Mouse (Mus musculus) embryo, embryonic 11.5 days (tissue): ENCODE measurements at regions not wholly inside any gene's neighbourhood (a gene's known extent, or its start where the extent isn't known, plus 50 kb on each side); places are given as distances from the start of the nearest gene placed in this dataset.
"Not testable (repeated sequence)": the region's sequence is repeated elsewhere in the genome, so short reads cannot be mapped to it uniquely, and the experiment has no call there.

ENCODE experiments used
- DNase-seq: peaks from one replicate; pipeline ENCODE4 v3.0.0-alpha.2; 2012; ENCODE audit warnings: low read depth, low spot score

DNA sequence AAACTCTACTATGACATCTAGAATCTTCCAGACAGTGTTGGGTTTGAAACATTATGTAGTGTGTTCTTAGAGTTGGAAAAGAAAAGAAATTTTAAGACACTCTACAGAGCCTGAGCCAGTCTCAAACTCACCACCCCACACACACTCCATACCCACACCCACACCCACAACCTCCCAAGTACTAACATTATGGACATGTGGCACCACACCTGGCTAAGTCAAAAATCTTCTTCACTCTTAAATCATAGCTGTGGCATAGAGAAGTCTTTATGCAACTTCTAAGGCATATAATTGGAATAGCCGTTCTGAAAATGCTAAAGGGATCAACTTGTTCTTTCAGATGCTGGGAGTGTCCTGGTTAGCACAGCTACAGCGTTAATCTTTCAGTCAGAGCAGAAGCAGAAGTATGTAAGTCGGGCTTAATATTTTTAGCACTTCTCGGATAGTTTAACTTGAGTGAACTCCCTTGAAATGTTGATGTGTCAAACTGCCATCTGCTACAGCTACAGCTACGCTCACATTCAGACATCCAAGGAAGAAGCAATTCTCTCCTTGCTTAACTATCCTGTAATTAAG, 68.6 kb upstream of the Creb1 start:
- no peak for DNase-seq

DNA sequence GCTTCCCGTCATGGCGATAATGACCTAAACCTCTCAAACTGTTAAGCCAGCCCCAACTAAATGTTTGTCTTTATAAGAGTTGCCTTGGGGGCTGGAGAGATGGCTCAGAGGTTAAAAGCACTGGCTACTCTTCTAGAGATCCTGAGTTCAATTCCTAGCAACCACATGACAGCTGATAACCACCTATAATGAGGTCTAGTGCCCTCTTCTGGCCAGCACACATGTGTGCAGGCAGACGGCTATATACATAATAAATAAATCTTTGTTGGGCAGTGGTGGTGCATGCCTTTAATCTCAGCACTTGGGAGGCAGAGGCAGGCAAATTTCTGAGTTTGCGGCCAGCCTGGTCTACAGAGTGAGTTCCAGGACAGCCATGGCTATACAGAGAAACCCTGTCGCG, 70.8 kb upstream of the Creb1 start:
- DNase-seq, result not testable (repeated sequence)

DNA sequence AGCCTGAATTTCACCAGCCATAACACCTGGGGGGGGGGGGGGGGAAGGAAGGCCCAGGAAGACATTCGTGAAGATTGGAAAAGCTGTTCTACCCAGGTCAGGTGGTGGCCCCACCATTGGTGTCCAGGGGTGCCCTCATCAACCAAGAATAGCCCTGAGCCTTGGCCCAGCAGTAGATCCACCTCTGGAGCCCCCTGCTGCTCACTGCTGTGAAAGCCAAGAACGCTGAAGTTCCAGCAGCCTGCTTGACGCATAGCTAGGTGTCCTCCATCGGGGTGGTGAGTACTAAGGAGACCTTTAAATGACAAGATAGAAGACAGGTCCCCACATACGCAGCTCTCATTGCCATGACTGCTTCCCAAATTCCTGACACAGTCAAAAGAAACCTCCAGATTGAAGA, 74.6 kb upstream of the Creb1 start:
- DNase-seq, result no peak

DNA sequence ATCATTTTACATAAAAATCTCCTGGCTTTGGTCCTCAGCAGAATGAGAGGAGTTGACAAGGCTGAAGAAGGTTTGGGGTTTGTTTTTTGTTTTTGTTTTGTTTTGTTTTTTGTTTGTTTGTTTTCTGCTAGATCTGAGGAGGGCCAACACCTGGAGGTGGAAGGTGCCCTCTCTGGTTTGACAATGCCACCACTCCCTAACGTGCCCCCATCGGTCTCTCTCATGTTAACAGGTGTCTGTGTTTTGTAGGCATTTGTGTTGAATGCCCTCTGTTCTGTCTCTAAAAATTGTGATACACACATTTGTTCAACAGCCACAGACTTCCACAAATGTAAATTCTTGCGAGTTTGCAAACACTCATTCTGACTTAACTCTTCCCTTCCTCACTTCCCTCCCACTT, 83.3 kb upstream of the Creb1 start:
- no peak for DNase-seq

DNA sequence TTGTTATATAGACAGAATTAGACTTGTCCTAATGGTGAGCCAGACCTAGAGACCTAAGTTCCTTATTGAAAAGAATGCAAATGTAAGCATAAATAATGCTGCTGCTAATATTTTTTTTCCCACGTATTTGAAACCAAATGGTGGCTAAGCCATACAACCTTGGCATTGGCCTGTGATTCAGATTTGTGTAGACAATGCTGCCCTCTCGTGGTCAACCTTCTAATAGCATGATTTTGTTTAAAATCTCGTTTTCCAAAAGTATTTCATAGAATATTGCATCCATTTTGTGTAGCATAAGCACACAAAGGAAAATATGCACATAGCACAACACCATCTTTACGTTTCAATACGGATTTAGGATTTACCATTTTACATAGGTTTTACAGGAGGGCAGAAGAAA, 84.4 kb upstream of the Creb1 start:
- peak; percentile 72 for DNase-seq

DNA sequence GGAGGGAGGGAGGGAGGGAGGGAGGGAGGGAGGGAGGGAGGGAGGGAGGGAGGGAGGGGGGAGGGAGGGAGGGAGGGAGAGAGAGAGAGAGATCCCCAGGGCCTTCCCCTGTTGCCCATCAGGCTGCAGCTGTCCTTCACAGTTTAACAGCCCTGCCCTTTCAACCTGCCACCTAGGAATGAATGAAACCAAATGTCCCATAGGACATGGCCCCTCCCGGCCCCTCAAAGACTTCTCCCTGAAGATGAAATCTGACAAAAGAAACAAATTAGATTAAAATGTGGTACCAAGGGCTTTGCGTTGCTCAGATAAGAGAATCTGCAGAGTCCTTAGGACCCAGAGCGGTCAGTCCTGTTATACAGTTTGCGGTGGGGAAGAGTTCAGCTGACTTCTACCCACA, 86.0 kb upstream of the Creb1 start:
- no peak for DNase-seq

DNA sequence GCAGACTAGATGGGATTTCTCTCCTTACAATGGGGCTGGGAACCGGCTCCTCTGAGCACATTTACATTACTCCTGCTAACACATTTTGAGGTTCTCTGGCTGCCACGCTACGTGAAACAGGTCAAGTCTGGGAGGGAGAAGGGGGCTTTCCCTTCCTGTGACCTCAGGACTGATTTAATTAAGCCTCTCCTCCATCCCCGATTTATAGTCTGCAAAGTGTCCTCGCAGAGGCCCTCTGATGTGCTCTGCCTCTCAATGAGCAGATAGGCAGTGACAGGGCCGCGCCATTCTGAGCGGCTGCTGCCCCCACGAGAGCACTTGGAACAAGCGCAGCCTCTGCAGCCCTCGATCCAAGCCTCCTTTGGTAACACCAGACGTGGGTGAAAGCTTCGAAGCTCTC, 86.5 kb upstream of the Creb1 start:
- DNase-seq, result peak; percentile 67

DNA sequence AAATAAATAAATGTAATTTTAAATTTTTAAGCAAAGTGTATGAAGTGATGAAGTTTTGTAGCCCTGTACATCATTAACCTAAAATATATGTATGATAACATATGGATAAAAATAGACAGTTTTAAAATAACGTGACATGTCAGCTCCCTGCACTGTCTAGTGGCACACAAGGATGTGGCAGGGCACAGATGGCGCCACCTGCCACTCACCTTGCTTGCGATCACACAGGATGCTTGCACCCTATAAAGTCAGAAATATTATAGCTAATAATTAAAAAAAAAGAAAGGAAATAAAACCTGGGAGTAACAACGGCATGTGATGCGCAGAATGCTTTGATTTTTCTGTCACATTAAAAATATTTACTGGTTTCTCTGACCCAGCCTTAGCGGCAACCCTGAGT, 89.0 kb upstream of the Creb1 start:
- no peak for DNase-seq

DNA sequence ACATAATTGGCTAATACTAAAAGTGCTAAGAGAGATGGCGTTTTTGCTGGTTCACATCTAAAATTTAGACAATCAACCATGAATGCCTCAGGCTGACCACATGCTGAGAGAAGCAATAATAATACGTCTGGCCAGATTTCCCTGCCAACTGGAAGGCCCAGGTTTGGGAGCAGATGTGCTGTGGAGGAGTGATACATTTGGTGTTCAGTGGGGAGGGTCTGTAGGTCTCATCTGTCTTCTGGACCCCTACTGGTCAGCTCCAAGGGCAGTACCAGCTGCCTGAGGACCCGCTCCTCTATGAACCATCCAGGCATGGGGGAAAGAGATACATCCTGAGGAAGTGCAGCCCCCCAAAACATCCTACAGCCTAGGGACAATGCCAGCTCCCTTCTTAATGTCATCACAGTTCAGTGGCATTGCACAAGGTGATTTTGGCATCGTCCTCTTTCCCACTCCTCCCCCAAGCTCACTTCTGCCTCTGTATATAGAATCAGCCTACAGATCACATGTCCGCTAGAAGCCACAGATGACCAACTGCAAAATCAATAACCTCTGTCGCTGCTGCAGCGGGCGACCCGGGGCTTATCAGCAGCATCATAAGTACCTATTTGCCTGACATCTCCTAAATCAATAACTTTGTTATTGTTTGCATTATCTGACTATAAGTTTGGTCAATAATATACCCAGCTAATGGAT, 90.1 kb upstream of the Creb1 start:
- no peak for DNase-seq

DNA sequence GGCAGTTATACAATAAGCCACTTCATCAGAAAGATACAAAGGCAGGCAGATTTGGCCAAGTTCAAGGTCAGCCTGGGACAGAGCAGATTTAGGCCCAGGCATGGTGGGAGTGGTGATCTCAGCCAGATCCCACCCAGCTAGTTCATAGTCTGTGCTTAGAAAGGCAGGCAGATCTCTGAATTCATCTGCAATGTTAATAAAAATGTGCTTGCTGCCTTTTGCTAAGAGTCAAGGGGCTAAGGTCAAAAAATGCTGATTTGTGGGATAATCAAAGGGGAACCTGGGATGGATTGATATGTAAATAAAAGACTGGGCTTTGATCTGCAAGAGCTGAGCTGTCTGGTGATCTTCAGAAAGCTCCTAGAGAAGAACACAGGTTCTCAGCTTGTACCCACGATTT, 109.2 kb upstream of the Creb1 start:
- DNase-seq, result no peak

DNA sequence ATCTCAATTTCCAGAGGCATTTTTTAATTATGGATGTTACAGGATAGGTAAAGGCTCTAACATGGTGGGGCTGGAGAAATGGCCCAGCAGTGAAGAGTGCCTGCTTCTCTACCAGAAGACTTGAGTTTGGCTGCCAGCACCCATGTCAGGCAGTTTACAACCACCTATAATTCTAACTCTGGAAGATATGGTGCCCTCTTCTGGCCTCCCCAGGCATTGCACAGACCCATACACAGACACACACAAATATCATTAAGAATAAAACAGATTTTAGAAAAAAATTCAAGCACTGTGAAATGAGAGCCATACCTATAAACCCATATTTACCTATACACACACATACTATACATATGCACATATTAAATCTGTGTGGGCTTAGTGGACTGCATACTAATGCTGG, 113.9 kb upstream of the Creb1 start:
- no peak for DNase-seq

DNA sequence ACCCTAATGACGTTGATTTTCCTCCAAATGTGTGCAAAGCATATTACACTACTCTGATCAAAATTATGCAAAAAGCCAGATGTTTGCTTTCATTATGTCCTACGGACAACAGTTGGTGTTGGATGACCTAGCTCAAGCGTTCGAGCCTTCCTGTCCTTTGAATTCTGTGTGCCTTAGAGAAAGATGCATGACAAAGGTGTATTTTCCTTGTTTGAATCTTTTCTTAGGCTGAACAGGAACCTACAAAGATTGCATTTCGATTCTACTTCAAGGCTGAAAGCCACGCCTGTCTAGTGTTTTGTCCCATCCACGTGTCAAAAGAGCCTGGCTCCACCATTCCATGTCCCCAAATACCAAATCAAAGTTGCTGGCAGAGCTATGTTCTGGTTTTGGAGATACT, 116.5 kb upstream of the Creb1 start:
- no peak for DNase-seq

DNA sequence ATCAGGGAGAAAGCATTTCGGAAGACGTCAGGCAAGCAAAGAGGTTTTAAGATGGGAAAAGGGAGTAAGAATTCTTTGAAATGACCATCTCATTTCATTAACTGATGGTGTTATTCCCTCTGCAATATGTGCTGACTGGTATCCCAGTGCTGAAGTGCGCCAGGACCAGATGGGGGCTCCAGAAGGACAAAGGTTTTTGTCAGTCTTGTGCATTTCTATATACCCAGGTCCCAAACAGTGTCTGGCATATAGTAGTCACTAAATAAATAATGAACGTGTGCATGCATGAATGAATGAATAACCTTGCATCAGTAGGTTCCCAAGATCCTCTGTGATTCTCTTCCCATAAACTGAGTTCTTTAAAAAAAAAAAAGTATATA, 119.3 kb upstream of the Creb1 start:
- DNase-seq, result no peak

DNA sequence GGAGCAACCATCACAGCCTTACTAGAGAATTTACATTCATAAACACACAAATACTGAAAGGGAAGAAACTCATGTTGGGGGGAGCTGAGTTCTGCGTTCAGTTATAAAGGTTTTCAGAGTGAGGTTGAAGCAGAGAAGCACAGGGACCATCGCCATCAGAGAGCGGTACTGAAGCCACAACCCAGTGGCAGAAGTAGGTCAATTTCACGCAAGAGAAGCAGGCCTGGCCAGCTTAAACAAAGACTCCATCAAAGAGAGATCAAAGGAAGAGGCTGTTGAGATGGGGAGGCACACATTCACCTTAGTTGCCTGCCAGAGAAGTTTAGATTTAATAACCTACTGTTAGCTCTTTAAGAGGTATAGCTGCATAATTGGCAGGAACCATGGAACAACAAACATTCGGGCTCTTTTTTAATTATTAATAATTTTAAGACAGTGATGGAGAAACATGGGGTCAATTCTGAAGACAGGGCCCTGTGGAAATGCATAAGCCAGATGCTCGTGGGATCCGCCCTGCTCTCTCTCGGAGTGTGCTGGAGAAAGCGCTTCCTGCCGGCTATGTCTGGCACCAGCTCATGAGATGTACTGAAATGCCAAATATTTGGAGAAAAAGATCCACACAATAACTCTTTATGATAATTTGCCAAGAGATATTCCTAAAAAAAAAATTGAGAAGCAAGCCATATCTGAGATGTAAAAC, 119.8 kb upstream of the Creb1 start:
- no peak for DNase-seq

DNA sequence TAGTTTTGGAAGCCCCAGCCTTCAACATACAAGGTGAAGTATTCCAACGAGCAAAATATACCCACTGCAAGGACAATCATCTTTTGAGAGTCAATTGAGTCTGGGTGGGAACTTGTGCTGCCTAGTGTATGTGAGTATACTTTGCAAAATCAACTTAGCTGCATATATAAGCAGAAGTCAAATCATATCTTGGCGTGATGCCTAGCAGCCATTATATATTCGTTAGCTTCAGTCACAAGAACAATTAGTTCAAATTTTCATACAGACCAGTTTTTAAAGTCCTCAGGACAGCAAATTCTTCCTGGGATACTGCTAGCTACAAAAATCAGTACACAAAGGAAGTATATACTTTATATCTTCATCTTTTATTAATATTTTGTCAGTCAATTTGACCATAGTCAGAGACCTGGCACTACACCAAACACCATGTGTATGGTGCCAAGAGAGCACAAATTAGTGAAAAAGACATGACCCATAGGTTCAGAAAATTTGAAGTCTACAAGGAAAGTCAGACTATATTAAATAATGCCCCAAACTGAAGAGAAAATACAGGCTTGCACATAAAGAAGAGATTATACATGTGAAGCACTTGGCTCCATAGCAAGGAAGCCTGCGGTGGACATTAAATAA, 120.5 kb upstream of the Creb1 start:
- DNase-seq, result no peak

DNA sequence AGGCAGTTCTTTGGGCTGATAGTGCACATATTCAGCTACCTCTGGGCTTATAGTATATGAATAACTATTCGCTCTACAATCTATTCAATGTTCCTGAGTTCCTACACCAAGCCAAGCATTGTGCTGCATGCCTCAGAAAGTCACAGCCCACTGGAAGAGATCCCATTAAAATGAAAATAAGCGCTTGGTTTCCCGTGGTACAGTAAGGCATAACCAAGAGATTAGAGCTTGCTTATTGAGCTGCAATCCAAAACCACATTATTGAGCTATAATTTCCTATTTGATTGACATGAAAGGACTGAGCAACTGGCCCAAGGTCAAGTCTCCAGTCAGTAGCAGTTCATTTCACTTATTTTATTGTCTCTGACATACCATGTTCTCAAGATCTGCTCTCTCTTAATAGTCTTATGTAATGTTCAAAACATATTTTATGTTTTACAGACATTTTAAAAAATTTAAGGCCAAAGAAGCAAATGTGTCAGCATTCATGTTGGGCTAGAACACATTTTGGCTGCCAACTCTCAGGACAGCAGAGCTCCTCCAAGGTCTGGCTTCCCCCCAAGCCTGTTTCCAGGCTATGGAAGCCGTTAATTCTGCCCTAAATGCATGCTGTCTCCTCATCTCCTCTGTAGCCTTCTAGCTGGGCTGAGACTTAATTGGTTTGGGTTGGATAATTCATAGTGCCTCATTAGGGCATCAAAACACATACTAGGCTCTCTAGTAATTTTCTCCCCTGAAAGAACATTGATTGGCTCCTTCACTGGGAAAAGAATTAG, 123.5 kb upstream of the Creb1 start:
- no peak for DNase-seq

DNA sequence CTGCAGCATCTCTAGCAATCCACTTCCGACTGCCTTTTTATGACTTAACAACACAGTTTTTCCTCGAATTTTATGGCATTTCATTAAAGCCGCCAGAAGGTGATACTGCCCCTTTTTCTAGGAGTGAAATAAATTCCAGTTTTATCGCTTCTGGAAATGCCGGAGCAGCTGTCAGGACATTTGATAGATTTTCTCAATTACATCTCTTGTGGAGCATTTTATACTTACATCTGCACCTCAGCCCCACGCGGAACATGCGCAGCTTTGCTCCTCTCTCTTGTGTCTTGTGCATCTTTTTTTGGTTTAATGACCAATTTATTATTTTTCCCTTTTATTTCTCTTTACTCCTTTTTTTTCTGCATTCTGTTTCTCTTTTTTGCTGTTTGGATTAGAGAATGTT, 140.9 kb upstream of the Creb1 start:
- DNase-seq, result no peak

DNA sequence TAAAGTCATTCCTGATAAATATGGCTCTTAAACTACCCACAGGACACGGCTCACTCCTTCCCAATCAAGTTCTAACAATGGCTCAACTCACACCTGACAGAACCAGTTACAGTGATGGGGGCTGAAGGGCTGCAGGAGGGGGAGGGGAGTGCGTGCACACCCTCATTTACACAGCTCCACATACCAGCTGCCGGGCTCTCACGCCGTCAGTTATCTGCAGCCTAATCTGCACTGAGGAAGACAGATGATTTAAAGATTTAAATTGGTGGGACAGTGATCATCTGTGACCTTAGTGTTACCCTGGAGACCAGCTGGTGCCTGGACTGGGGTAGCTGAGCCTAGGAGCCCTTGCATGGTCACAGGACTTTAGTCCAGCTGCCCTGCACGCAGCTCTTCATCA, 151.2 kb upstream of the Creb1 start:
- no peak for DNase-seq

DNA sequence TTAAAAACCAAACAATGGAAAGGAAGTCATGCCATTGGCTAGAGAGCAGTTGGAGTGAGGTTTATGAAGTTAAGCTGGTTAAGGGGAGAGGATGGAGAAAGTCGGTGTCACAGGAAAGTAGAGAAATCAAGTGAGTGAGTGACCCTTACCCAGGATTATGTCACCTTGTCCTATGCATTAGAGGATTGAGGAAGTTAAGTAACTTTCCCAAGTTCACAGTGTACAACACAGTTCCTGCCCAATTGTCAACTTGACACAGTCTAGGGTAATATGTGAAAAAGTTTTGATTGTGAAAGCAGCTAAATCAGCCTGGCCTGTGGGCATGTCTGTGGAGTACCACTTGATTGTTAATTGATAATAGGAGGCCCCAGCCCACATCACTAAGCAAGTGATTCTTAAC, 156.0 kb upstream of the Creb1 start:
- not testable (repeated sequence) for DNase-seq

DNA sequence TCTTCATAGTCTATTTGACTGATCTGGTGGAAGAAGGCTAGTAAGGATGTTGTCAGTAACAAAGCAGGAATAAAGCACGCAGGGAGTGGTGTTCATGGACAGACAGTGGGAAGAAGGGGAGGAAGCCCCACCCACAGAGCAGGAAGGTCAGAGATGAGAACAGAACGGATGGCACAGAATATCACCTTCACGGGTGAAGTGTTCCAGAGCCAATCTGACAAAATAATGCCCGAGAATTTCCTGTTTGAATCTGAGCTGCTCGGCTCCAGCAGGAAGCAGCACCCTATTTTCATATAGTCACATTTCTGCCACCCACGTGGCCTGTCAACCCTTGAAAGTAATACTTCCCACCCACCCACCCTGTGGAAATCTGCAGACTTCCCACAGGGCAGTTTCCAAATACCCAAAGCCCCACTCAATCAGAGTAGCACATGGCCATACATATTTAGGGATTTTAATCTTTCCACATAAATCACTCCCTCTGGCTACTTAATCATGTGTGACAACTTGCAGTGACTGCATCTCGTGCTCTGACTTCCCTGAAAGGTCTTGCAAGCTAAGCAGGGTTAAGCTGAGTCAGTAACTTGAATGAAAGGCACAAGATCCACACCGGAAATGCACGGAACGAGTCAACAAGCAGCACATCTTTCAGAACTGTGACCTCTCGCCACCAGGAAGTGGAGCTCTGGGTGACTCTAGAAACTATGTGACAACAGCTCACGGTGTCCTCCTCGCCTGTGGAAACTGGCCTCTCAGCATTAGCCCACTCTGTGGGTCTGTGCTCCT, 158.0 kb upstream of the Creb1 start:
- no peak for DNase-seq

DNA sequence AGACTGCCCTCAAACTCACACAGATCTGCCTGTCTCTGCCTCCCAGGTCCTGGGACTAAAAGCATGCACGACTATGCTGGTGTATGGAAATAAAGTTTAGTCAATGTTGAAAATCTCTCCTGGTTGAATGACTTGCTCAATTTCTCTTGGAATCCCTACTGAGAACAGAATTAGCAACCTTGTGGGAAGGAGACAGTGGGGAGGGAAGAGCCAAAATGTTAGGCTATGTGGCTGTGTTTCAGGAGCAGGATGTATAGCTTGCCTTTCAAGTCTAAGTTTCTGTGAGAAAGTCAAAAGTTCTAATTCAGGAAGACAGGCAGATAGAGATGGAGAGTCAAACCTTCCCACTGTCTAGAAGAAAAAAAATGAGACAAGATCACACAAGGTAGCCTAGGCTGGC, 168.3 kb upstream of the Creb1 start:
- no peak for DNase-seq
